22 mouse cellular contexts compared by ENCODE assay signal in genomic region chr3:58521361-58521760, GRCm38 (mm10).
"Had no signal": no experiment of that assay in that cellular context is flagged by ENCODE, and none has a peak within 500 bp of the region (broad histone marks: within the 10 kb centered on the region; RNA-seq: fewer than 3 reads in every experiment).

No protein-coding gene starts in this region.

- DNase-seq: liver, postnatal 0 days; lung, adult 2 months; lung, postnatal 14 days; lung, postnatal 36 days; retina, postnatal 1 day; right cerebral cortex, adult 18-20 months; right cerebral cortex, postnatal 25 days; right cerebral cortex, postnatal 4 days; spleen, adult 18-20 months; thymus, adult 2 months; thymus, postnatal 25 days; thymus, postnatal 4 days had no signal

- H3K27me3 ChIP-seq: liver, embryonic 15.5 days; lung, embryonic 15.5 days; megakaryocyte, embryonic 14.5 days; midbrain, embryonic 13.5 days; midbrain, embryonic 15.5 days; neural tube, embryonic 13.5 days; neural tube, embryonic 15.5 days; stomach, embryonic 15.5 days had no signal

- H3K4me3 ChIP-seq: liver, embryonic 15.5 days; lung, embryonic 15.5 days; megakaryocyte, embryonic 14.5 days; midbrain, embryonic 13.5 days; midbrain, embryonic 15.5 days; neural tube, embryonic 13.5 days; neural tube, embryonic 15.5 days; stomach, embryonic 15.5 days had no signal

- H3K4me2 ChIP-seq: liver, embryonic 15.5 days; lung, embryonic 15.5 days; midbrain, embryonic 11.5 days; midbrain, embryonic 13.5 days; midbrain, embryonic 15.5 days; neural tube, embryonic 13.5 days; neural tube, embryonic 15.5 days; stomach, embryonic 15.5 days had no signal

- H3K9me3 ChIP-seq: liver, embryonic 15.5 days; lung, embryonic 15.5 days; megakaryocyte, embryonic 14.5 days; midbrain, embryonic 13.5 days; midbrain, embryonic 15.5 days; neural tube, embryonic 13.5 days; neural tube, embryonic 15.5 days; stomach, embryonic 15.5 days had no signal

- H3K27ac ChIP-seq: liver, embryonic 15.5 days; lung, embryonic 15.5 days; midbrain, embryonic 13.5 days; midbrain, embryonic 15.5 days; neural tube, embryonic 13.5 days; neural tube, embryonic 15.5 days; stomach, embryonic 15.5 days; stomach, postnatal 0 days had no signal

- H3K9ac ChIP-seq: liver, embryonic 15.5 days; liver, postnatal 0 days; lung, embryonic 15.5 days; midbrain, embryonic 13.5 days; midbrain, embryonic 15.5 days; neural tube, embryonic 13.5 days; neural tube, embryonic 15.5 days; stomach, embryonic 15.5 days had no signal
